Mouse (Mus musculus) liver, embryonic 15.5 days (tissue): Measurements from ENCODE around the gene Gm20388. TPM values are rescaled to one million over a fixed set of nuclear protein-coding genes. Genes with fewer than 3 reads are reported as not detected.

ENCODE experiments used
- ATAC-seq: fragments of 200-750 bp; cut with Nextera tagmentation; 2 replicates; pipeline ENCODE4 v1.8.0; 2017; ENCODE audit warnings: moderate number of reproducible peaks, mild to moderate bottlenecking, moderate library complexity; ENCODE audit not compliant: insufficient read depth
- H3K27ac ChIP-seq: fragments of 300-500 bp; sonication (generic); replicated peaks from 2 replicates; pipeline ENCODE4 v1.5.1; 2015; ENCODE audit warnings: mild to moderate bottlenecking, inconsistent platforms
- H3K27me3 ChIP-seq: fragments of 300-500 bp; sonication (generic); 2 replicates; pipeline ENCODE4 v1.6.1; 2015; ENCODE audit warnings: mild to moderate bottlenecking, inconsistent platforms
- H3K36me3 ChIP-seq: fragments of 300-500 bp; sonication (generic); replicated peaks from 2 replicates; pipeline ENCODE4 v1.6.1; 2015; ENCODE audit warnings: moderate library complexity, mild to moderate bottlenecking, inconsistent platforms
- H3K4me1 ChIP-seq: fragments of 300-500 bp; sonication (generic); replicated peaks from 2 replicates; pipeline ENCODE4 v1.6.1; 2015; ENCODE audit warnings: inconsistent platforms
- H3K4me2 ChIP-seq: fragments of 300-500 bp; sonication (generic); 2 replicates; pipeline ENCODE4 v1.6.1; 2015; ENCODE audit warnings: moderate library complexity, mild to moderate bottlenecking, inconsistent platforms
- H3K4me3 ChIP-seq: fragments of 300-500 bp; sonication (generic); replicated peaks from 2 replicates; pipeline ENCODE4 v1.5.1; 2015; ENCODE audit warnings: mild to moderate bottlenecking, inconsistent platforms
- H3K9ac ChIP-seq: fragments of 300-500 bp; sonication (generic); 2 replicates; pipeline ENCODE4 v1.6.1; 2015; ENCODE audit warnings: moderate library complexity, mild to moderate bottlenecking, inconsistent platforms
- H3K9me3 ChIP-seq: fragments of 300-500 bp; sonication (generic); replicated peaks from 2 replicates; pipeline ENCODE4 v1.6.1; 2016; ENCODE audit warnings: inconsistent platforms
- WGBS: fragments of 180-500 bp; shearing (Covaris S2); methylation state at CpG from one replicate; pipeline ENCODE4 v1.1.7; 2015; ENCODE audit warnings: mixed read lengths; ENCODE audit not compliant: insufficient replicate concordance; 5-methylcytosine and 5-hydroxymethylcytosine counted together
- polyA plus RNA-seq: library from polyadenylated mRNA; unstranded; fragments of >200 nt; fragmentation: Nextera tagmentation; extraction: Ambion mirVana; gene quantifications from 2 replicates; pipeline ENCODE4 v1.2.1, GENCODE M21; 2015

Gm20388 gene
- polyA plus RNA-seq, 1 experiment from 2014 or later, result not detected

GRCm38 (mm10) chr8:121851716-121852115, 1941.1 kb downstream of the Gm20388 start:
- Histone ChIP-seq H3K9me3 (no peaks in the 10 kb centered on the region), H3K27ac (peak overlapping the region; percentile 87), H3K4me3 (no peak overlapping the region), H3K36me3 (no peaks in the 10 kb centered on the region), H3K27me3 (peaks cover 13% of the 10 kb centered on the region), H3K9ac (peak overlapping the region; percentile 76), H3K4me1 (peaks cover 45% of the 10 kb centered on the region), H3K4me2 (peak overlapping the region; percentile 78)
- WGBS, result 47% methylated on average over 7 of the region's 7 CpGs
- ATAC-seq, result no peak

- Histone ChIP-seq H3K27me3 (peaks cover 17% of the 10 kb centered on the region), H3K4me2 (peak overlapping the region; percentile 15; the same call in 1 of the 2 replicates), H3K9ac (peak overlapping the region; percentile 76; the same call in 1 of the 2 replicates), H3K4me3 (no peak overlapping the region), H3K4me1 (peaks cover 41% of the 10 kb centered on the region), H3K36me3 (no peaks in the 10 kb centered on the region), H3K27ac (peak overlapping the region; percentile 87; the same call in 1 of the 2 replicates), H3K9me3 (no peaks in the 10 kb centered on the region)
- WGBS, result 10% methylated on average over 7 of the region's 7 CpGs
- ATAC-seq, result no peak
These were observed 1941.8 kb downstream of the Gm20388 start for GRCm38 (mm10) chr8:121852464-121852863.

GRCm38 (mm10) chr8:121853586-121853985, 1942.9 kb downstream of the Gm20388 start:
- whole genome bisulfite sequencing, result 66% methylated on average over 2 of the region's 2 CpGs
- ATAC-seq, result no peak
- Histone ChIP-seq H3K4me2 (no peak overlapping the region), H3K27me3 (peaks cover 12% of the 10 kb centered on the region), H3K9ac (no peak overlapping the region), H3K9me3 (no peaks in the 10 kb centered on the region), H3K36me3 (no peaks in the 10 kb centered on the region), H3K4me1 (peaks cover 36% of the 10 kb centered on the region), H3K4me3 (no peak overlapping the region), H3K27ac (no peak overlapping the region)

- H3K9ac ChIP-seq, result no peak overlapping the region
- H3K36me3 ChIP-seq, result no peaks in the 10 kb centered on the region
- no peaks in the 10 kb centered on the region for H3K9me3 ChIP-seq
- 68% methylated on average over 14 of the region's 14 CpGs for WGBS
- peaks cover 25% of the 10 kb centered on the region for H3K27me3 ChIP-seq
- no peak overlapping the region for H3K27ac ChIP-seq
- peaks cover 16% of the 10 kb centered on the region for H3K4me1 ChIP-seq
- H3K4me2 ChIP-seq, result no peak overlapping the region
- no peak for ATAC-seq
- no peak overlapping the region for H3K4me3 ChIP-seq
These were observed 1945.6 kb downstream of the Gm20388 start for GRCm38 (mm10) chr8:121856071-121856746.

- 52% methylated on average over 9 of the region's 9 CpGs for WGBS
- H3K4me2 ChIP-seq, result no peak overlapping the region
- no peaks in the 10 kb centered on the region for H3K36me3 ChIP-seq
- peaks cover 10% of the 10 kb centered on the region for H3K4me1 ChIP-seq
- H3K27ac ChIP-seq, result no peak overlapping the region
- H3K9ac ChIP-seq, result no peak overlapping the region
- H3K4me3 ChIP-seq, result no peak overlapping the region
- ATAC-seq, result no peak
- H3K27me3 ChIP-seq, result peaks cover 26% of the 10 kb centered on the region
- no peaks in the 10 kb centered on the region for H3K9me3 ChIP-seq
These were observed 1946.7 kb downstream of the Gm20388 start for GRCm38 (mm10) chr8:121857331-121857730.

- WGBS, result 48% methylated on average over 2 of the region's 2 CpGs
- peaks cover 6% of the 10 kb centered on the region for H3K4me1 ChIP-seq
- no peak overlapping the region for H3K9ac ChIP-seq
- no peak overlapping the region for H3K27ac ChIP-seq
- H3K4me2 ChIP-seq, result no peak overlapping the region
- H3K9me3 ChIP-seq, result no peaks in the 10 kb centered on the region
- H3K27me3 ChIP-seq, result peaks cover 28% of the 10 kb centered on the region
- H3K36me3 ChIP-seq, result no peaks in the 10 kb centered on the region
- no peak for ATAC-seq
- H3K4me3 ChIP-seq, result no peak overlapping the region
These were observed 1947.1 kb downstream of the Gm20388 start for GRCm38 (mm10) chr8:121857747-121858146.

- ATAC-seq, result no peak
- Histone ChIP-seq H3K27ac (no peak overlapping the region), H3K27me3 (peaks cover 26% of the 10 kb centered on the region; the same call in 1 of the 2 replicates)
These were observed 1950.6 kb downstream of the Gm20388 start for GRCm38 (mm10) chr8:121861276-121861675.

GRCm38 (mm10) chr8:121861806-121862548, 1951.3 kb downstream of the Gm20388 start:
- 46% methylated on average over 12 of the region's 12 CpGs for WGBS
- Histone ChIP-seq H3K27me3 (peaks cover 25% of the 10 kb centered on the region; the same call in 1 of the 2 replicates), H3K9ac (no peak overlapping the region), H3K27ac (no peak overlapping the region), H3K4me2 (no peak overlapping the region), H3K4me3 (no peak overlapping the region), H3K4me1 (peaks cover 5% of the 10 kb centered on the region; the same call in 1 of the 2 replicates), H3K9me3 (no peaks in the 10 kb centered on the region), H3K36me3 (no peaks in the 10 kb centered on the region)
- 0 out of 2 replicates have a peak, but pooled peaks have one; percentile 22 for ATAC-seq

More at GRCm38 (mm10) chr8:121861276-121861675, 1950.6 kb downstream of the Gm20388 start:
- WGBS, result 28% methylated on average over 6 of the region's 6 CpGs
- Histone ChIP-seq H3K36me3 (no peaks in the 10 kb centered on the region), H3K9ac (no peak overlapping the region), H3K4me1 (peaks cover 5% of the 10 kb centered on the region; the same call in 1 of the 2 replicates), H3K4me2 (no peak overlapping the region), H3K4me3 (no peak overlapping the region), H3K9me3 (no peaks in the 10 kb centered on the region)

- Histone ChIP-seq H3K27ac (no peak overlapping the region), H3K27me3 (peaks cover 13% of the 10 kb centered on the region), H3K36me3 (no peaks in the 10 kb centered on the region), H3K4me3 (no peak overlapping the region), H3K4me2 (no peak overlapping the region), H3K9ac (no peak overlapping the region), H3K9me3 (no peaks in the 10 kb centered on the region), H3K4me1 (peaks cover 5% of the 10 kb centered on the region; the same call in 1 of the 2 replicates)
- ATAC-seq, result no peak
- WGBS, result 77% methylated on average over 8 of the region's 8 CpGs
These were observed 1954.7 kb downstream of the Gm20388 start for GRCm38 (mm10) chr8:121865356-121865755.

GRCm38 (mm10) chr8:121868196-121868595, 1957.6 kb downstream of the Gm20388 start:
- 76% methylated on average over 5 of the region's 5 CpGs for WGBS
- Histone ChIP-seq H3K4me3 (no peak overlapping the region), H3K27ac (no peak overlapping the region), H3K36me3 (no peaks in the 10 kb centered on the region), H3K9ac (no peak overlapping the region), H3K4me1 (peaks cover 11% of the 10 kb centered on the region), H3K9me3 (no peaks in the 10 kb centered on the region), H3K4me2 (no peak overlapping the region), H3K27me3 (peaks cover 19% of the 10 kb centered on the region)
- ATAC-seq, result no peak

- no peak overlapping the region for H3K4me2 ChIP-seq
- no peak overlapping the region for H3K4me3 ChIP-seq
- no peak overlapping the region for H3K27ac ChIP-seq
- H3K9ac ChIP-seq, result no peak overlapping the region
- WGBS, result 67% methylated on average over 7 of the region's 7 CpGs
- no peak for ATAC-seq
- H3K9me3 ChIP-seq, result no peaks in the 10 kb centered on the region
- H3K27me3 ChIP-seq, result peaks cover 21% of the 10 kb centered on the region
- H3K4me1 ChIP-seq, result peaks cover 11% of the 10 kb centered on the region
- no peaks in the 10 kb centered on the region for H3K36me3 ChIP-seq
These were observed 1958.3 kb downstream of the Gm20388 start for GRCm38 (mm10) chr8:121868896-121869295.
